Mouse (Mus musculus) embryo, embryonic 10 days (tissue): ENCODE measurements at regions not wholly inside any gene's neighbourhood (a gene's known extent, or its start where the extent isn't known, plus 50 kb on each side); places are given as distances from the start of the nearest gene placed in this dataset.

Experiments used
- DNase-seq: peaks from one replicate; pipeline ENCODE4 v3.0.0-alpha.2; 2015; ENCODE audit warnings: low spot score

GRCm38 (mm10) chr1:63851476-63852094 is 82.5 kb upstream of the 4933402D24Rik start:
- DNase-seq: peak; percentile 16

- DNase-seq: no peak
These were observed 81.2 kb upstream of the 4933402D24Rik start for GRCm38 (mm10) chr1:63850262-63850661.

GRCm38 (mm10) chr1:63828174-63828844 is 59.2 kb upstream of the 4933402D24Rik start:
- peak; percentile 20 for DNase-seq

- no peak for DNase-seq
These were observed 51.7 kb upstream of the 4933402D24Rik start for GRCm38 (mm10) chr1:63820614-63821270.

- no peak for DNase-seq
These were observed 50.6 kb upstream of the 4933402D24Rik start for GRCm38 (mm10) chr1:63819536-63820254.
